Comparison of ENCODE assay signal across 7 mouse cellular contexts in genomic region chr11:3140967-3141535, GRCm38 (mm10). TPM values are rescaled to one million over a fixed set of nuclear protein-coding genes. Genes with fewer than 3 reads are reported as not detected.
DNase-seq lines count a peak whose midpoint lies in the region; ATAC-seq and TF ChIP-seq lines count a peak whose summit lies in the region.
"Not testable (repeated sequence)": the region's sequence is repeated elsewhere in the genome, so short reads cannot be mapped to it uniquely, and the experiment has no call there.

No protein-coding gene starts in this region.

- H3K4me3 ChIP-seq in forebrain, embryonic 11.5 days (ENCODE audit: low read depth, low read length); heart, embryonic 10.5 days; neural tube, embryonic 12.5 days: not testable (repeated sequence)

- H3K4me2 ChIP-seq in forebrain, embryonic 11.5 days (ENCODE audit: low read depth, low read length, severe bottlenecking); neural tube, embryonic 12.5 days (replicated peaks): not testable (repeated sequence)

- not testable (repeated sequence) for H3K27ac ChIP-seq in forebrain, embryonic 11.5 days (ENCODE audit: low read depth, low read length); heart, embryonic 10.5 days; neural tube, embryonic 12.5 days

- ATAC-seq in Patski = peak; percentile 0
- peak; percentile 2 for ATAC-seq in forebrain, embryonic 11.5 days (replicated peaks; ENCODE audit: low FRiP score)
- peak; percentile 0 for ATAC-seq in inflammation-experienced regulatory T-cells, adult 6 months
- ATAC-seq in neural tube, embryonic 12.5 days (ENCODE audit: low FRiP score, low read depth) = peak; percentile 0; the same call in 1 of the 2 replicates

- H3K9ac ChIP-seq in forebrain, embryonic 11.5 days (ENCODE audit: low read length); neural tube, embryonic 12.5 days: not testable (repeated sequence)

- POLR2A ChIA-PET in Patski (lab: Charles Lee) = interaction anchor here (1.3 to 2.0 kb wide), 2 partner anchors 14 to 20 kb away, joined by 3 to 6 read pairs; no protein-coding TSS in a partner anchor

- not testable (repeated sequence) for DNase-seq in Patski (ENCODE audit: low read depth, low spot score)
- DNase-seq in forebrain, embryonic 11.5 days (ENCODE audit: low spot score) = peak; percentile 27
- peak; percentile 60 for DNase-seq in heart, adult 11 months
- peak; percentile 16 for DNase-seq in heart, embryonic 10.5 days (ENCODE audit: low spot score)
- DNase-seq in kidney, adult 9 months = peak; percentile 61

- not testable (repeated sequence) for H3K27me3 ChIP-seq in Patski; forebrain, embryonic 11.5 days (ENCODE audit: control insufficient read depth, insufficient read depth, low read length); heart, embryonic 10.5 days (ENCODE audit: insufficient read depth, poor library complexity, severe bottlenecking); neural tube, embryonic 12.5 days (replicated peaks)

- H3K36me3 ChIP-seq in forebrain, embryonic 11.5 days (ENCODE audit: control insufficient read depth, insufficient read depth, low read length); heart, embryonic 10.5 days; neural tube, embryonic 12.5 days: not testable (repeated sequence)

- in situ Hi-C loops in Patski (cut with MboI; ENCODE audit: low pct_unique_long_range_greater_than_20kb) = not testable (repeated sequence)

- TF ChIP-seq CTCF in Patski (IDR thresholded peaks at IDR 0.05) = not testable (repeated sequence)

- H3K9me3 ChIP-seq in forebrain, embryonic 11.5 days (ENCODE audit: control insufficient read depth, low read length) = not testable (repeated sequence)
- H3K9me3 ChIP-seq in heart, embryonic 10.5 days = peaks cover 21% of the 10 kb centered on the region
- H3K9me3 ChIP-seq in neural tube, embryonic 12.5 days = peaks cover 20% of the 10 kb centered on the region

- not testable (repeated sequence) for H3K4me1 ChIP-seq in forebrain, embryonic 11.5 days (replicated peaks; ENCODE audit: control insufficient read depth, insufficient read depth, low read length); heart, embryonic 10.5 days; neural tube, embryonic 12.5 days

- CTCF ChIA-PET in Patski (lab: Charles Lee) = interaction anchor here (17.5 to 29.7 kb wide), 4 partner anchors 5 to 49 kb away, joined by 518 to 1630 read pairs (median 532); partner anchors contain the start of gene Sfi1

RNA-seq across cellular contexts. Expression of gene Sfi1, which starts 52.2 kb away (rescaled TPM):
- polyA plus RNA-seq in Patski (2021) = 32.3 TPM
- polyA plus RNA-seq in forebrain, embryonic 11.5 days (2014; fragmentation: Nextera tagmentation; extraction: Ambion mirVana) = 12.9 and 14.9 TPM in 2 replicates
- polyA plus RNA-seq in heart, embryonic 10.5 days (2016; fragmentation: Nextera tagmentation; extraction: Ambion mirVana) = 10.3 and 11.7 TPM in 2 replicates
- polyA plus RNA-seq in inflammation-experienced regulatory T-cells, adult 6 months (2017; shearing (Covaris generic)) = 10 to 100 TPM; 25.9 to 49.0 (median 44.6) TPM
- polyA plus RNA-seq in neural tube, embryonic 12.5 days (2016; fragmentation: Nextera tagmentation; extraction: Ambion mirVana) = 14.3 and 15.6 TPM in 2 replicates
